Mouse (Mus musculus): ENCODE measurements around the gene Gm13285. TPM values are rescaled to one million over a fixed set of nuclear protein-coding genes. Genes with fewer than 3 reads are reported as not detected.

The Gm13285 gene
- polyA plus RNA-seq, 2 experiments from 2014 or later: 0.80 to 1.1 TPM

Other genes starting within 250 kb of the Gm13285 start
- under 1 TPM in 1 of 2 experiments, not detected in 1; 0.60 TPM for gene Ifna15, start 241.4 kb upstream of the Gm13285 start, polyA plus RNA-seq (2017; shearing (Covaris generic))
- not detected for gene Ifna14, start 227.9 kb upstream of the Gm13285 start, polyA plus RNA-seq (2017; shearing (Covaris generic))
- not detected for gene Ifna9, start 207.3 kb upstream of the Gm13285 start, polyA plus RNA-seq (2017; shearing (Covaris generic))
- gene Ifna12, start 196.3 kb upstream of the Gm13285 start, polyA plus RNA-seq (2017; shearing (Covaris generic)): not detected
- gene C87499, start 165.3 kb upstream of the Gm13285 start, polyA plus RNA-seq (2017; shearing (Covaris generic)): not detected
- gene Ifna13, start 155.2 kb upstream of the Gm13285 start, polyA plus RNA-seq (2017; shearing (Covaris generic)): not detected
- gene Ifna16, start 122.7 kb upstream of the Gm13285 start, polyA plus RNA-seq (2017; shearing (Covaris generic)): not detected
- not detected for gene Ifna2, start 115.8 kb upstream of the Gm13285 start, polyA plus RNA-seq (2017; shearing (Covaris generic))
- gene Ifnab, start 108.3 kb upstream of the Gm13285 start, polyA plus RNA-seq (2017; shearing (Covaris generic)): not detected
- under 1 TPM in 1 of 2 experiments, not detected in 1; 0.48 TPM for gene Gm26566, start 77.9 kb upstream of the Gm13285 start, polyA plus RNA-seq (2017; shearing (Covaris generic))
- 10 to 100 TPM; 18.8 to 27.9 TPM for gene Klhl9, start 77.2 kb upstream of the Gm13285 start, polyA plus RNA-seq (2017; shearing (Covaris generic))
- not detected for gene Gm13271, start 44.8 kb upstream of the Gm13285 start, polyA plus RNA-seq (2017; shearing (Covaris generic))
- gene Gm13283, start 39.5 kb upstream of the Gm13285 start, polyA plus RNA-seq (2017; shearing (Covaris generic)): under 1 TPM; 0.75 to 0.85 TPM
- gene Gm13290, start 25.8 kb upstream of the Gm13285 start, polyA plus RNA-seq (2017; shearing (Covaris generic)): under 1 TPM in 1 of 2 experiments, not detected in 1; 0.19 TPM
- not detected for gene Gm13289, start 22.7 kb upstream of the Gm13285 start, polyA plus RNA-seq (2017; shearing (Covaris generic))
- gene Gm13272, start 19.8 kb upstream of the Gm13285 start, polyA plus RNA-seq (2017; shearing (Covaris generic)): not detected
- under 1 TPM in 1 of 2 experiments, not detected in 1; 0.48 TPM for gene Ifnz, start 17.5 kb upstream of the Gm13285 start, polyA plus RNA-seq (2017; shearing (Covaris generic))
- not detected for gene Gm13276, start 14.0 kb upstream of the Gm13285 start, polyA plus RNA-seq (2017; shearing (Covaris generic))
- not detected for gene Gm13277, start 11.0 kb upstream of the Gm13285 start, polyA plus RNA-seq (2017; shearing (Covaris generic))
- not detected for gene Gm13278, start 8.1 kb upstream of the Gm13285 start, polyA plus RNA-seq (2017; shearing (Covaris generic))
- not detected for gene Gm13275, start 5.2 kb upstream of the Gm13285 start, polyA plus RNA-seq (2017; shearing (Covaris generic))
- gene Gm13279, start 2.3 kb upstream of the Gm13285 start, polyA plus RNA-seq (2017; shearing (Covaris generic)): not detected
- not detected for gene Gm13287, start 3.6 kb downstream of the Gm13285 start, polyA plus RNA-seq (2017; shearing (Covaris generic))
- gene Gm13288, start 5.9 kb downstream of the Gm13285 start, polyA plus RNA-seq (2017; shearing (Covaris generic)): under 1 TPM in 1 of 2 experiments, not detected in 1; 0.10 TPM
- not detected for gene Ifna7, start 16.6 kb downstream of the Gm13285 start, polyA plus RNA-seq (2017; shearing (Covaris generic))
- gene Ifna11, start 20.3 kb downstream of the Gm13285 start, polyA plus RNA-seq (2017; shearing (Covaris generic)): not detected
- gene Ifna6, start 27.8 kb downstream of the Gm13285 start, polyA plus RNA-seq (2017; shearing (Covaris generic)): not detected
- not detected for gene Ifna5, start 35.9 kb downstream of the Gm13285 start, polyA plus RNA-seq (2017; shearing (Covaris generic))
- gene Ifna4, start 42.2 kb downstream of the Gm13285 start, polyA plus RNA-seq (2017; shearing (Covaris generic)): not detected
- not detected for gene Ifna1, start 50.4 kb downstream of the Gm13285 start, polyA plus RNA-seq (2017; shearing (Covaris generic))
- not detected for gene Ifne, start 80.5 kb downstream of the Gm13285 start, polyA plus RNA-seq (2017; shearing (Covaris generic))

Measured in activated CD4-positive, CD25-positive, alpha-beta regulatory T cell (primary cell).